Mouse (Mus musculus): ENCODE measurements around the gene Tmem8.
A peak's percentile ranks its signal among the peaks of the same experiment; 100 is the strongest.
"Not testable (repeated sequence)": the region's sequence is repeated elsewhere in the genome, so short reads cannot be mapped to it uniquely, and the experiment has no call there.

Tmem8 gene

GRCm38 (mm10) chr17:26113181-26113948 lies at the start of gene Tmem8:
Tmem8 (plus strand) TSS chr17:26113299.
- peak; percentile 75 for DNase-seq (ENCODE audit: low spot score)

GRCm38 (mm10) chr17:26064916-26065315 lies 48.2 kb upstream of the Tmem8 start:
- no peak for DNase-seq (ENCODE audit: low spot score)

GRCm38 (mm10) chr17:26066488-26067020 lies 46.5 kb upstream of the Tmem8 start:
- no peak for DNase-seq (ENCODE audit: low spot score)

- peak; percentile 13 for DNase-seq (ENCODE audit: low spot score)
These were observed 44.9 kb upstream of the Tmem8 start for GRCm38 (mm10) chr17:26068024-26068830.

- peak; percentile 82 for DNase-seq (ENCODE audit: low spot score)
These were observed 44.0 kb upstream of the Tmem8 start, which contains the start of gene Rab11fip3 for GRCm38 (mm10) chr17:26068831-26069739. Rab11fip3 (minus strand) TSS chr17:26069555.

GRCm38 (mm10) chr17:26070136-26070535 lies 43.0 kb upstream of the Tmem8 start:
- DNase-seq (ENCODE audit: low spot score), result no peak

- no peak for DNase-seq (ENCODE audit: low spot score)
These were observed 37.9 kb upstream of the Tmem8 start for GRCm38 (mm10) chr17:26075246-26075645.

GRCm38 (mm10) chr17:26078851-26079250 lies 34.2 kb upstream of the Tmem8 start:
- no peak for DNase-seq (ENCODE audit: low spot score)

GRCm38 (mm10) chr17:26080867-26081266 lies 32.2 kb upstream of the Tmem8 start:
- DNase-seq (ENCODE audit: low spot score), result no peak

- DNase-seq (ENCODE audit: low spot score), result no peak
These were observed 26.0 kb upstream of the Tmem8 start for GRCm38 (mm10) chr17:26087059-26087564.

- DNase-seq (ENCODE audit: low spot score), result peak; percentile 89
These were observed 23.0 kb upstream of the Tmem8 start, which contains the start of gene Decr2 for GRCm38 (mm10) chr17:26089905-26090632. Decr2 (minus strand) TSS chr17:26090337.

- DNase-seq (ENCODE audit: low spot score), result no peak
These were observed 18.5 kb upstream of the Tmem8 start for GRCm38 (mm10) chr17:26094531-26095110.

GRCm38 (mm10) chr17:26095121-26095740 lies 17.9 kb upstream of the Tmem8 start, which contains the start of gene Nme4:
Nme4 (minus strand) TSS chr17:26095602.
- DNase-seq (ENCODE audit: low spot score), result peak; percentile 66

GRCm38 (mm10) chr17:26098461-26098860 lies 14.6 kb upstream of the Tmem8 start:
- DNase-seq (ENCODE audit: low spot score), result no peak

- not testable (repeated sequence) for DNase-seq (ENCODE audit: low spot score)
These were observed 13.8 kb upstream of the Tmem8 start for GRCm38 (mm10) chr17:26099316-26099715.

GRCm38 (mm10) chr17:26100166-26100565 lies 12.9 kb upstream of the Tmem8 start:
- no peak for DNase-seq (ENCODE audit: low spot score)

GRCm38 (mm10) chr17:26101478-26101877 lies 11.6 kb upstream of the Tmem8 start:
- DNase-seq (ENCODE audit: low spot score), result no peak

GRCm38 (mm10) chr17:26105619-26106018 lies 7.5 kb upstream of the Tmem8 start:
- DNase-seq (ENCODE audit: low spot score), result no peak

GRCm38 (mm10) chr17:26110156-26110555 lies 2.9 kb upstream of the Tmem8 start:
- no peak for DNase-seq (ENCODE audit: low spot score)

GRCm38 (mm10) chr17:26111024-26111423 lies 2.1 kb upstream of the Tmem8 start:
- no peak for DNase-seq (ENCODE audit: low spot score)
